Mouse (Mus musculus): ENCODE measurements around the gene Ppp1r11.

Gene Ppp1r11

GRCm38 (mm10) chr17:36961125-36961524 lies 9.6 kb upstream of the Ppp1r11 start:
- no peak for DNase-seq (ENCODE audit: low read depth)

- no peak for DNase-seq (ENCODE audit: low read depth)
Measured at GRCm38 (mm10) chr17:36958884-36959283, 7.3 kb upstream of the Ppp1r11 start.

GRCm38 (mm10) chr17:36957999-36958743 lies 6.6 kb upstream of the Ppp1r11 start, which contains the start of the genes Znrd1 and Znrd1as:
Gene Znrd1, minus strand, starts transcription at chr17:36958559.
Gene Znrd1as, plus strand, starts transcription at chr17:36958592.
- DNase-seq (ENCODE audit: low read depth): peak; percentile 94

GRCm38 (mm10) chr17:36953062-36953461 lies 1.5 kb upstream of the Ppp1r11 start:
- no peak for DNase-seq (ENCODE audit: low read depth)

GRCm38 (mm10) chr17:36952631-36953030 lies 1.1 kb upstream of the Ppp1r11 start:
- no peak for DNase-seq (ENCODE audit: low read depth)

- DNase-seq (ENCODE audit: low read depth): no peak
Measured at GRCm38 (mm10) chr17:36949265-36949664, 2.3 kb downstream of the Ppp1r11 start.

- no peak for DNase-seq (ENCODE audit: low read depth)
Measured at GRCm38 (mm10) chr17:36948286-36948685, 3.3 kb downstream of the Ppp1r11 start.

- DNase-seq (ENCODE audit: low read depth): peak; percentile 63
Measured at GRCm38 (mm10) chr17:36947051-36947819, 4.3 kb downstream of the Ppp1r11 start.

GRCm38 (mm10) chr17:36944121-36944775 lies 7.3 kb downstream of the Ppp1r11 start:
- DNase-seq (ENCODE audit: low read depth): peak; percentile 67

- peak; percentile 31 for DNase-seq (ENCODE audit: low read depth)
Measured at GRCm38 (mm10) chr17:36943691-36944090, 7.8 kb downstream of the Ppp1r11 start.

GRCm38 (mm10) chr17:36942791-36943471 lies 8.6 kb downstream of the Ppp1r11 start, which contains the start of gene Rnf39:
Gene Rnf39, plus strand, starts transcription at chr17:36942918.
- DNase-seq (ENCODE audit: low read depth): peak; percentile 48

- DNase-seq (ENCODE audit: low read depth): peak; percentile 71
Measured at GRCm38 (mm10) chr17:36942391-36942790, 9.2 kb downstream of the Ppp1r11 start.

- no peak for DNase-seq (ENCODE audit: low read depth)
Measured at GRCm38 (mm10) chr17:36938056-36938455, 13.5 kb downstream of the Ppp1r11 start.

GRCm38 (mm10) chr17:36931806-36932205 lies 19.7 kb downstream of the Ppp1r11 start:
- DNase-seq (ENCODE audit: low read depth): no peak

- no peak for DNase-seq (ENCODE audit: low read depth)
Measured at GRCm38 (mm10) chr17:36931130-36931529, 20.4 kb downstream of the Ppp1r11 start.

GRCm38 (mm10) chr17:36930233-36930632 lies 21.3 kb downstream of the Ppp1r11 start:
- no peak for DNase-seq (ENCODE audit: low read depth)

GRCm38 (mm10) chr17:36929236-36929932 lies 22.2 kb downstream of the Ppp1r11 start:
- no peak for DNase-seq (ENCODE audit: low read depth)

- DNase-seq (ENCODE audit: low read depth): no peak
Measured at GRCm38 (mm10) chr17:36927496-36928120, 23.9 kb downstream of the Ppp1r11 start.

- DNase-seq (ENCODE audit: low read depth): no peak
Measured at GRCm38 (mm10) chr17:36923491-36923890, 28.1 kb downstream of the Ppp1r11 start.

GRCm38 (mm10) chr17:36922715-36923114 lies 28.8 kb downstream of the Ppp1r11 start:
- no peak for DNase-seq (ENCODE audit: low read depth)

GRCm38 (mm10) chr17:36920239-36920638 lies 31.3 kb downstream of the Ppp1r11 start:
- DNase-seq (ENCODE audit: low read depth): no peak
